Mouse (Mus musculus): Measurements from ENCODE around the gene Nup107.
"Not testable (repeated sequence)": the region's sequence is repeated elsewhere in the genome, so short reads cannot be mapped to it uniquely, and the experiment has no call there.

Nup107 gene

GRCm38 (mm10) chr10:117762281-117762830, 30.1 kb downstream of the Nup107 start:
- DNase-seq: no peak

- no peak for DNase-seq
These were observed 31.0 kb downstream of the Nup107 start for GRCm38 (mm10) chr10:117761551-117761950.

GRCm38 (mm10) chr10:117760831-117761335, 31.6 kb downstream of the Nup107 start:
- no peak for DNase-seq

GRCm38 (mm10) chr10:117759844-117760630, 32.5 kb downstream of the Nup107 start:
- DNase-seq: no peak

GRCm38 (mm10) chr10:117758749-117759727, 33.5 kb downstream of the Nup107 start:
- no peak for DNase-seq

GRCm38 (mm10) chr10:117758344-117758743, 34.2 kb downstream of the Nup107 start:
- DNase-seq: not testable (repeated sequence)

- no peak for DNase-seq
These were observed 34.6 kb downstream of the Nup107 start for GRCm38 (mm10) chr10:117757796-117758342.

GRCm38 (mm10) chr10:117757259-117757658, 35.2 kb downstream of the Nup107 start:
- DNase-seq: no peak

GRCm38 (mm10) chr10:117756784-117757183, 35.7 kb downstream of the Nup107 start:
- no peak for DNase-seq

GRCm38 (mm10) chr10:117755799-117756467, 36.6 kb downstream of the Nup107 start:
- no peak for DNase-seq

- DNase-seq: no peak
These were observed 37.3 kb downstream of the Nup107 start for GRCm38 (mm10) chr10:117755086-117755798.

- DNase-seq: no peak
These were observed 37.9 kb downstream of the Nup107 start for GRCm38 (mm10) chr10:117754609-117754940.

- DNase-seq: no peak
These were observed 38.5 kb downstream of the Nup107 start for GRCm38 (mm10) chr10:117753711-117754608.

- DNase-seq: no peak
These were observed 39.5 kb downstream of the Nup107 start for GRCm38 (mm10) chr10:117752851-117753647.

- DNase-seq: no peak
These were observed 40.1 kb downstream of the Nup107 start for GRCm38 (mm10) chr10:117752304-117752821.

GRCm38 (mm10) chr10:117751744-117752143, 40.8 kb downstream of the Nup107 start:
- DNase-seq: no peak

GRCm38 (mm10) chr10:117751282-117751610, 41.3 kb downstream of the Nup107 start:
- no peak for DNase-seq

GRCm38 (mm10) chr10:117750529-117751281, 41.8 kb downstream of the Nup107 start:
- DNase-seq: no peak

Data from kidney, postnatal 36 days (tissue).